Mouse (Mus musculus): Measurements from ENCODE around the gene Inava.

Inava gene

GRCm38 (mm10) chr1:136233892-136234594 lies at the start of gene Inava:
TSS of gene Inava (minus strand) at chr1:136234264.
- DNase-seq = peak; percentile 43 to 55

GRCm38 (mm10) chr1:136277366-136277765 lies 43.3 kb upstream of the Inava start:
- DNase-seq = no peak

GRCm38 (mm10) chr1:136268224-136268623 lies 34.2 kb upstream of the Inava start:
- no peak for DNase-seq

- DNase-seq = no peak
These were observed 32.1 kb upstream of the Inava start for GRCm38 (mm10) chr1:136266127-136266526.

GRCm38 (mm10) chr1:136263355-136263754 lies 29.3 kb upstream of the Inava start:
- no peak for DNase-seq

GRCm38 (mm10) chr1:136260635-136261238 lies 26.7 kb upstream of the Inava start, which contains the start of gene Gpr25:
TSS of gene Gpr25 (minus strand) at chr1:136260873.
- DNase-seq = peak in 1 of 2 experiments; percentile 33

- DNase-seq = peak; percentile 29 to 45
These were observed 26.0 kb upstream of the Inava start for GRCm38 (mm10) chr1:136259893-136260634.

- peak in 1 of 2 experiments; percentile 22 for DNase-seq
These were observed 25.5 kb upstream of the Inava start for GRCm38 (mm10) chr1:136259543-136259892.

GRCm38 (mm10) chr1:136258495-136258894 lies 24.4 kb upstream of the Inava start:
- DNase-seq = peak; percentile 40 to 67

GRCm38 (mm10) chr1:136255657-136256056 lies 21.6 kb upstream of the Inava start:
- peak in 1 of 2 experiments; percentile 52 for DNase-seq

GRCm38 (mm10) chr1:136255174-136255573 lies 21.1 kb upstream of the Inava start:
- no peak for DNase-seq

GRCm38 (mm10) chr1:136254503-136255065 lies 20.5 kb upstream of the Inava start:
- DNase-seq = no peak

- DNase-seq = peak; percentile 29 to 67
These were observed 19.4 kb upstream of the Inava start for GRCm38 (mm10) chr1:136253472-136253871.

GRCm38 (mm10) chr1:136249662-136250061 lies 15.6 kb upstream of the Inava start:
- no peak for DNase-seq

- DNase-seq = peak in 1 of 2 experiments; percentile 36
These were observed 13.3 kb upstream of the Inava start for GRCm38 (mm10) chr1:136247393-136247792.

- no peak for DNase-seq
These were observed 10.4 kb upstream of the Inava start for GRCm38 (mm10) chr1:136244469-136244868.

GRCm38 (mm10) chr1:136241801-136242200 lies 7.7 kb upstream of the Inava start:
- no peak for DNase-seq

- DNase-seq = no peak
These were observed 4.4 kb upstream of the Inava start for GRCm38 (mm10) chr1:136238495-136238894.

GRCm38 (mm10) chr1:136234595-136235092 lies 580 bp upstream of the Inava start:
- DNase-seq = no peak

GRCm38 (mm10) chr1:136232986-136233790 lies 876 bp downstream of the Inava start:
- no peak for DNase-seq

GRCm38 (mm10) chr1:136232285-136232926 lies 1.7 kb downstream of the Inava start:
- DNase-seq = no peak

- no peak for DNase-seq
These were observed 2.5 kb downstream of the Inava start for GRCm38 (mm10) chr1:136231596-136231995.
